Mouse (Mus musculus) heart, postnatal 25 days (tissue): Measurements from ENCODE around the gene Gucy2d. TPM values are rescaled to one million over a fixed set of nuclear protein-coding genes. Genes with fewer than 3 reads are reported as not detected.

ENCODE experiments used
- DNase-seq: peaks from one replicate; pipeline ENCODE4 v3.0.0; 2022; ENCODE audit warnings: low spot score
- intact Hi-C: fragments of 180-260 bp; cut with DNase I; formaldehyde crosslinking; loops from one replicate; pipeline ENCODE4 v1.15.1; 2025
- total RNA-seq, 2 experiments: library from RNA; stranded (reverse); gene quantifications; 2 replicates each; pipeline ENCODE4 v1.2.3; 2021

Gene Gucy2d
- under 1 TPM in 1 of 2 experiments, not detected in 1; 0.08 TPM for total RNA-seq

DNA sequence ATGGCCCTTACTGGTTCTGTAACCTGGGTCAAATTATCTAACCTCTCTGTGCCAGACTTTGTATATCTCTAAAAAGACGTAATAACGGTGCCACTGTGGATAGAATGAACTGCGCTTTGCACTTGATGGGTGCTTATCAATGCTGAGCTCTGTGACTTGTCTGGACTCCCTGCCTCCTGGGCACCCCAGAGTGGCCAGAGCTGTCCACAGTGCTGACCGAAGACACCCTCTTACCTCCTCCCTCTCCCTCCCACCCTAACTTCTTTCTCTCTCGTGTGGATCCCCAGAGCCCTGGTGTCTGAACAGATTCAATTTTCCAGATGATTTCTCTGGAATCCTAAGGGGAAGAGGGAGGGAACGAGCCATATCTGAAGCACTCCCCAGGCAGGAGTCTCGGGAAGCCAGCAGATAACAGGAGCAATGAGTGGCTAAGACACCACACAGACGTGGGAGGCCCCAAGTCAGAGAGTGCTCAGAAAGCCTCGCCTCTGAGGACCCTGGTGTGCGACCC lies at the start of gene Gucy2d:
Gene Gucy2d (plus strand): TSS at position 461 of the 511 bp plus-strand sequence.
- intact Hi-C loops = no loop called here
- DNase-seq = no peak

- no peak for DNase-seq
- intact Hi-C loops = no loop called here
Measured at GRCm38 (mm10) chr7:98390486-98390885, 49.7 kb upstream of the Gucy2d start.

DNA sequence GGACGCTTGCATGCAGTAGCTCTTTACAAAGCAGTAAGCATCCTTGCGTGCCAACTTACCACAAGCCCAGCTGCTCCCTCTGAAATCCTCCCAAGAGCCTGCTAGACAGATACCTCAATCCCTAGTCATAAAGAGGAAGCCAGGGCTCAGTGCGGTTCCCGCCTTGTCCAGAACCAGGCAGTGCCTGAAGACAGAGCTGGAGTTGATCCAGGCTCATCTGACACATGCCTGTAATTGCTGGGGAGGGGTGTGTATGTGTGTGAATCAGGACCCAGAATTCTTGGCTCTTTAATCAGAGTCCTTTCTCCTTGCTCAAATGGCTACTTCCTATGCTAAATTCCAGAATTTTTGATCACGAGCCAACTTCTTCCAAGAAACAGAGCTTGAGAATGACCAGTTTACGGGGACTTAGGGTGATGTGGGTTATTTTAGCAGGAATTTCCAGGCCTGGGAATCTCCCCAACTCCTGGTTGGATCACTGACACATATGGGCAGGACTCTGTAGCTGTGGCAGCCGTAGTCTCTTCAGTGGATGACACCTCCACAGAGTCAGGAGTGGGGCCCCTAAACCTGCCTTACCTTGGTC lies 48.8 kb upstream of the Gucy2d start:
- intact Hi-C loops = no loop called here
- no peak for DNase-seq

- intact Hi-C loops = no loop called here
- no peak for DNase-seq
Measured at GRCm38 (mm10) chr7:98392466-98393201, 47.6 kb upstream of the Gucy2d start.

DNA sequence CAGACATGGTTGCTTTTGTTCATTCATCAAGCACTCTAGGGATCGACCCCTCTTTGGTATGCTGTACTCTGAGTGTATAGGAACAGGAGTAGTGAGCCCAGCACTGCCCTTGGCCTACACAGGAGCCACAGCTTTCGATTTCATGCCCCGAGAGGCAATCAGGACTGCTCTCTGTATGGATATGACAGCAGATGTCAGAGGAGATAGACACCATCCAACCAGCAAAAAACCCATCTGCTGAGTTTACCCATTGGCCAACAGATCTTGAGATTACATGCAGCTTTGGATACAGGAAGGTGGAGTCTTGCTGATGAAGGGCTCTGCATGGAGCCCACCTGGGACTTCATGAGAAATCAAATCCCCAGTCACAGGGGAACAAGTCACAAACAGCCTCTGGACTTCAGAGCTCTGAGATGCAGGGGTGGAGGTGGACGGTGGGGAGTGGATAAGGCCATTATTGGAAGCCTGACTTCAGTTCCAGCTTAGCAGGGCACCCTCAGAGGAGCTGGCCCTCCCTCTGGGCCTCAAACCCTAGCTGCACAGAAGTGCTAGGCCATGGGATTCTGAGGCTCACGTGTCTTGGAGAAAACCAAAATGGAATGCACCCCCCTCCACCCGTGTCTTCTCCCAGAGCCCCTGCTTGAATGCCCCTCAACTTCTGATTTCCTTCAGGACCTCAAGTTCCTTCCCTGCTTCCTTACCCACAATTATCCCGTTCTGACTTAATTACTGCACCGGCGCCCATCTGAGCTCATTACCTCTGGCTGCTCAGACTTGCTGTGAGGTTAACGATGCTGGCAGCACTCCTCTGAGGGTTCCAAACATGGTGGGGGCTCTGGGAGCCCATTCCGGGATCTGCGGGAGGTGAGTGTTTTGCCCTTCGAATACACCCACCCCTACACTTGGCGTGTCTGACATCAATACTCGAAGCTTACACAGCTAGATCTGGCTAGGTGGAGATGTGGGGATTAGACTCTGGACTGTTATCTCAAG lies 37.3 kb upstream of the Gucy2d start:
- no peak for DNase-seq
- intact Hi-C loops = no loop called here

DNA sequence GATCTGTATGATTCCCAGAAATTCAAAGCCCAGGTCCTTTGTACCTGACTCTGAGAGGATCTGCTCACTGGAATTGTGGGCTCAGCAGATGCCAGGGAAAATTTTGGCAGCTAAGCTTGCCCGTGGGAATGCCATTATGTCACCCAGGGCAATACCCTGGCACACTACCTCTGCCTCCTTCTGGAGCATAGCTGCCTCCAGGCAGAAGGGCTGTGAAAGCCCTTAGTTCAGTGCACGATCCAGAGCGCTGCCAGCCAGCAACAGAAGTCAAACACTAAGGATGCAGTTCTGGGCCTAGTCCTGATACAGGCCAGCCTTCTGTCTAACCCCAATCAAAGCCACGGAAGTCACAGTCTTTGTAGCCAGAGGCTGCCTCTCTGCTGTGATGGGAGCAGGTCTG lies 36.2 kb upstream of the Gucy2d start:
- no peak for DNase-seq
- intact Hi-C loops = no loop called here

DNA sequence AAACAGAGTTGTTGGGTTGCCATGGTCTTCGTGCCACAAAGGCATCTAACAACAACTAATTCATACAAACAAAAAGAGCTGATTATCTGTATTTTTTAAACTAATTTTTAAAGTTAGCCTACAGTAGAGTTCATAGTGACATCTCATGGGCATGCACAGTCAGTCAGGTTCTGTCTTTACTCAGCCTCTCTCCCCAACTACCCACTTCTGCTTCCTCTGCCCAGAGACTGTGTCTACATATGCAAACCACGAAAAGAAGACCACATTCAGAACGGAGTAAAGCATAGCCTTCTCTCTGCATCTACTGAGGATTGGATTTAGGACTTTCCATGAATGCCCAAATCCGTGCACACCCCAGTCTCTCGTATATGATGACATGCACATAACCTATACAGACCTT lies 32.6 kb upstream of the Gucy2d start:
- DNase-seq = no peak
- intact Hi-C loops = no loop called here

DNA sequence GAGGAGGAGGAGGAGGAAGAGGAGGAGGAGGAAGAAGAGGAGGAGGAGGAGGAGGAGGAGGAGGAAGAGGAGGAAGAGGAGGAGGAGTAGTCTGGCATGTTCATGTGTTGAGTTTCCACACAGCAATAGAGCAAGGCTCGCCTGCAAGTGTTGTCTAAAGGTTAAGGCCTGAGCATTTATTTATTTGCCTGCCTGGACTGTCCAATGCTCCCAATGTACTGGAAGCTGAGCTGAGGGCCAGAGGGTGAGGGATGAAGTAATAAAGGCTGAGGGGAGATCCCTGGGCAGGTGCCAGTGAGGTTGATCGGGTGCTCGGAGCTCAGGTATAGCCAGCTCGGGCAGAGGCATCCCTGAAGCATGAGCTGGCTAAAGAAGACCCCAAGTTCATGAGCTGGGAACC lies 27.1 kb upstream of the Gucy2d start:
- DNase-seq = no peak
- intact Hi-C loops = no loop called here

DNA sequence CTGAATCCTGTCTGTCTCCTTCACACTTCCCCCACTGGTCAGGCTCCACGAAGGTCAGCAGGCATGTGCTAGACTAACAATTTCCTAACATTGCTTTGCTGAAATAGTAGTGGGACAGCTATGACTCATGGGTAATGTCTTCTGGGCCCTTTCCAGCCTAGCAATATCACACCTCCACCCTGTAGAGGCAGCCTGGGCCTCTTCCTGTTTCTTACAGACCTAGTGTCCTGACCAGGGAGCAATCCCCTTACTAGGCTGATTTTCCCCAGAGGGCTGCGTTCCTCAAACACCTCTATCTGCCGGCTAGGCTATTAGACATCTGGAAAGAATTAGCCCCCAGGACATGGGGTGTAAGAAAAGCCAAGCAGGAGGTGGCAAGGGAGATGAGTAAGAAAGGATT lies 24.7 kb upstream of the Gucy2d start:
- intact Hi-C loops = no loop called here
- no peak for DNase-seq

DNA sequence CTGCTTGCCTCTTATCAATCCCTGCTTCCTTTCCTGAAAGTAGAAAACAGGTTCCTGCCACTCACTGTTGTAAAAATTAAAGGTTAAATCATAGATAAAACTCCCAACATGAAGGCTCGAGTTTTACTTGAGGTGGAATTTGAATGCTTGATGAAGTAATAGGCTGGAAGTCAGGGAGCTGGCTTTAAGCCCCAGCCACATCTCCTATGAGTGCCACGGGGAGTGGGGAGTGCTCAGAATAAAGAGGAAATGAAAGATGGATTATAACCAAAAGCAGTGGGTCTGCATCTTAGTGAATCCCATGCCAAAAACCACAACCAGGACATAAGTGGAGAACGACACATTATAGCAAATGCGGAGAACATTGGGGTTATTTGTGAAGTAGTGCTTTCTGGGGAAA lies 24.2 kb upstream of the Gucy2d start:
- DNase-seq = no peak
- intact Hi-C loops = no loop called here

DNA sequence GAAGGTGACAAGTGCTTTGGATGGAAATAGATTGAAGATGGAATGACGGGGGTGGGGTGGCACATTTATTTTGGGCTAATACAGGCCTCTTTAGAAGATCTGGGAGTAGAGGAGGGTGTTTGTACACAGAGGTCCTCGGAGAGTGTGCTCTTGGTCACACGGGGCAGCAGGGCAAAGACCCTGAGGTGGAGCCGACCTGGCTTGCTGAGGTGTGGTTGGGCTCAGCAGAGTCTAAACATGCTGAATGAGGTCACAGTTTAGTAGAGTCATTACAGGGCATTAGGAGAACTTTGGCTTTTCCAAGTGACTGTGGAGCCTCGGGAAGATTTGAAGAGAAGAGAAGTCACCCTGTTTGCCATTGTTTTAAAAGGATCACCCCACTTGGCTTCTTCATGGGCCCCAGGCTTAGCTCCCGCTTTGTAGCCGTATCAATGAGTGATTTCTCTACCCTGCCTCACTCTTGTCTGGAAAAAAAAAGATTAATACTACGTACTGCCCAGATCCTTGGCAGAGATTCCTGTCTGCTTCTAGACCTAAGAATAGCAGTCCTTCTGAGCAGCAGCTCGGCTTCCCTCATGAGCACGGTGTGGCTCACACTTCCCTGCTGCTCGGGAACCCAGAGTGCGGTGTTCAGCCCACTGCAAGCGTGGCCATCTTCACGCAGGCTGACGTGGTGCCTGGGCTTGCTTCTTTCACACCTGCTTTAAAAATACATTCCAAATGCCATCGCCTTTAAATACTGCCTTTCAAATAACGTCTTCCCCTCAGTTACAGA lies 22.0 kb upstream of the Gucy2d start:
- intact Hi-C loops = no loop called here
- DNase-seq = no peak

DNA sequence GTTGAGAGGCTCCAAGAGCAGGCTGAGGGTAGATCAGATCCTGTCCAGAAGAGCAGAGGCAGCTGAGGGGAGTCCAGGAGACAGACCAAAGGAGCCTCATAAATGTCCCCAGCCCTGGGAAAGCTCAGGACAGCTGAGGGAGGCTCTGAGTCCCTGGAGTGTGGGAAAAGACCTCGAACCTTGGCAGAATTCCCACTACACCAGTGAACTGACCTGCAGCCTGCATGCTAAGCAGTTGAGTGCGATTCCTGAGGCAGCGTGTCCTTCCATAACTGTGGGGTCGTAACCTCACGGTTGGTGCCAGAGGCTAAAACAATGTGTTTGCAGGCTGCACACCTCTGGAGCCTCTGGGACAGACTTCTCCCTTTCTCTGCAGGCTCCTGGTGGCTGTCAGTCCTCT lies 20.9 kb upstream of the Gucy2d start:
- no peak for DNase-seq
- intact Hi-C loops = no loop called here

DNA sequence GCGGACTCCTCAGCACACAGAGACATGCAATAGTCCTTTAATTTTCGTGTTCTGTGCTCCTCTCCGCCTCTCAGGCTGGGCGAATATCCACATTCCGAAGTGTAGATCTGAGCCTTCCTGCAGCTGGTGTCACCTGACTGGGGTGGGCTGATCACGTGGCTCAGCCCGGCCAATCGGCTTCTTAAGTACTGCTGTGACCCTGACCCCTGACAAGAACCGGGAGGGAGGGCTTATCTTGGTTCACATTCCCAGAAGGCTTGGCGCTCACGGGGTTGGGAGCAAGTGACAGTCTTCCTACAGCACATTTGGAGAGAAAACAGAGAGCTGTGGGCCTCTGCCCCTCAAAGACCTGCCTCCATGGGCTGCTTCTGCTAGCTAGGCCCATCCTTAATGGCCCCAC lies 16.7 kb upstream of the Gucy2d start:
- no peak for DNase-seq
- intact Hi-C loops = no loop called here

- intact Hi-C loops = no loop called here
- DNase-seq = no peak
Measured at GRCm38 (mm10) chr7:98424396-98424795, 15.8 kb upstream of the Gucy2d start.

DNA sequence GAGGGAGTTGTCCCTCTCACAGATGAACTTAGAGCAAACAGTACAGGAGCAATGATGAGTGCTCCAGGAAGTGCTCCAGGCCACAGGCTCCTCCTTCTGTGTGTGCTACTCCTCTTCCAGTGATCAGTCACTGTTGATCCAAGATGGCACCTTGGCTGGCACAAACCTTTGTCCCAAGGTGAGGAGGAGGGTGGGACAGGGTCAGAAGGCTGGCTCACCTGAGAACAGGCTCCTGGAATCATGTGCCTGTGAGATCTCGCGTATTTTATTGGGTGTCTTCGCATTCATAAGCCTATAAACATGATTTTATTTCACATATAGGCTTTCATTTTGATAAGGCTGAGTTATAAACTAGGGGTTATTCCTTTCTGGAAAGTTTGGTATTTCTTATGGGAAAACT lies 14.7 kb upstream of the Gucy2d start:
- DNase-seq = no peak

GRCm38 (mm10) chr7:98426641-98427040 lies 13.6 kb upstream of the Gucy2d start:
- no peak for DNase-seq
- intact Hi-C loops = loop anchor here (5.0 kb wide), 1 partner anchor 139 kb away; no protein-coding TSS in a partner anchor

More for the DNA sequence above, 14.7 kb upstream of the Gucy2d start:
- intact Hi-C loops = loop anchor here (5.0 kb wide), 1 partner anchor 138 kb away; no protein-coding TSS in a partner anchor

DNA sequence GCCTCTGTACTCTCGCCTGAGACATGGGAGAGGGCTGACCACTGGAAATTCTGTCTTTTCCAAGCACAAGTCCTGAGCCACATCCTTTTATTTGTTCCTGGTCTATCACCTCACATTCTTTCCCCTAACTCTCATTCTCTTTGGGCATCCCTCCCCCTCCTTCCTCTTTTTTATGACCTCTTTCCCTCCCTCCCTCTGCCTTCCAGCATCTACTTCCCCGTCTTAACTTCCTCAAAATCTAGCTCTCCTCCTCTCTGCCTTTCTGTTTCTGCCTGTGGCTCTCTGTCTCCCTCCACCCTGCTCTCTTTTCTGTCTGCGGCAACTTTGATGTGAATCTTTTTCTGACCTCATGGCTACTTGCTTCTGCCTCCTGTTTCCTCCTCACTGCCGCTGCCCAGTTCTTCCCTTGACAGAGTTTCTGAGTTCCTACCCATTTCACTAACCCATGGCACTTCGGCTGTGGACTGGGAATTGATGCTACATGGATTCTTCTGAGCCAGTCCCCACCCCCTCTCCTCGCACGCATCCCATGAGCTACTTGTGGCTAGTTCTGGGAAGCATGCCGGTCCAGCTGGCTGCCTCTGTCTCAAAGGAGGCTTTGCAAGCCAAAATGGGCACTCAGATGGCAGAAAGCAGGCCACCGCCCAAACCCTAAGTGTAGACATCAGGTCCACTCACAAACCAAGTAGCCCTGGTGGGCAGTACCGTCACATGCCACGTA lies 12.9 kb upstream of the Gucy2d start:
- intact Hi-C loops = loop anchor here (5.0 kb wide), 1 partner anchor 140 kb away; no protein-coding TSS in a partner anchor
- no peak for DNase-seq

DNA sequence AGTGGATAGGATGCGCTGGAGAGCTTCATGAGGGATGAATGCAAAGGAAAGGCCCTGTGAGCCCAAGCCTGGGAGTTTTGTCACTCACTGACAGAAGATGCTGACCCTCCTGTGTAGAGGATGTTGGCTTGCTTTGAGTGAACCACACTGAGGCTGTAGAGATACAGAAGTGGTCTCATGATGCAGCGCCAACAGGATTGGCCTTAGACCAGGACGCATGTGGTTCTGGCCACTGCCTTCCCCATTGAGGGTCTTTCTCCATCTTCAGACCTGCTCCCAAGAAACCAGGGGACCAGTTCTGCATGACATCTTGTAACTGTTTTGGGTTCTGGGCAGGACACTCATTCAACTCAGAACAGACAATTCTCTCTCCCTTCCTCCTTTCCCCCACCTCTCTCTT lies 10.6 kb upstream of the Gucy2d start:
- no peak for DNase-seq

GRCm38 (mm10) chr7:98430785-98431184 lies 9.4 kb upstream of the Gucy2d start:
- intact Hi-C loops = loop anchor here (1.0 to 5.0 kb wide), 2 partner anchors 81 to 273 kb away; no protein-coding TSS in a partner anchor
- DNase-seq = no peak

More for the DNA sequence above, 10.6 kb upstream of the Gucy2d start:
- intact Hi-C loops = loop anchor here (5.0 kb wide), 1 partner anchor 142 kb away; no protein-coding TSS in a partner anchor
